Mouse (Mus musculus) heart, postnatal 0 days (tissue): Measurements from ENCODE around the gene Gk5.

ENCODE experiments used
- CTCF ChIP-seq: IDR thresholded peaks from 2 replicates; pipeline ENCODE4 v1.5.1; 2016; ENCODE audit warnings: antibody characterized with exemption, control low read depth, low read depth
- EP300 ChIP-seq: IDR thresholded peaks from 2 replicates; pipeline ENCODE4 v1.6.1; 2016; ENCODE audit warnings: antibody characterized with exemption, low read depth

DNA sequence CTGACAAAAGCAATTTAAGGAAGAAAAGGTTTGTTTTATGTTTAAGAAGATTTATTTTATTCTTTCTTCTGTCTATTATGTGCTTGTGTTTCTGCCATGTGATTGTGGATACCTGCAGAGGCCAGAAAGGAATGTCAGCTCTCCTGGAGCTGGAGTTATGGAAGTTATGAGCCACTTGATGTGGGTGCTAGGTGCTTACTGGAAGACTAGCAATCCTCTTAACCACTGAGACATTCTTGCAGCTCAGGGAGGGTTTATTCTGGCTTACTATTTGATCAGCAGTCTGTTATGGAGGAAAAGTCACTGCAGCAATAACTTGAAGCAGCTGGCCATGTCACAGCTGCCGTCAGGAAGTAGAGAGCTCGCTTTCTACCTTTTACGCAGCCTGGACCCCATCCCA is 84.5 kb downstream of the Gk5 start:
- TF ChIP-seq CTCF (no peak), EP300 (no peak)
